Mouse (Mus musculus): ENCODE results near the gene Itgbl1. TPM values are rescaled to one million over a fixed set of nuclear protein-coding genes. Genes with fewer than 3 reads are reported as not detected.

The Itgbl1 gene
- polyA plus RNA-seq, 1 experiment from 2014 or later, result 3.7 TPM

DNA sequence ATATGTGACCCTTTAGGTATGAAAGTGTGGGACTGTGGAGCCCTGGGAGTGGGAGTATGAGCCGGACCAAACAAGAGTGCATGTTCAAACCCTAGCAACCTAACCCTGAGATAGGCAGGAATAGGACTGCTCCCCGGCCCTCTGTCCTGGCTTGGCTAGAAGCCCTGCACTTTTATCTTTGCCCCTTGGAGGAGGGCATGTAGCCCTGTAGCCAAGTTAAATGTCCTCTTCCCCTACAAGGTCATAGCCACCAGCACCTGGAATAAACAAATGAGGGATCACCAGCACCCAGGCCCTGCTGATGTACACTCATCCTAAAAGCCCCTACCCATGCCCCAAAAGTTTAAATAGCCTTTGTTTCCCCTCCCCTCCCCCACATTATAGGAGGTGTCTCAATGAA lies 18.3 kb downstream of the Itgbl1 start:
- Histone ChIP-seq H3K9me3 (ENCODE audit: control insufficient read depth, low read length) (no peaks in the 10 kb centered on the region), H3K4me1 (ENCODE audit: control insufficient read depth, insufficient read depth, low read length) (no peaks in the 10 kb centered on the region), H3K27ac (ENCODE audit: low read depth, low read length) (no peak overlapping the region), H3K4me2 (ENCODE audit: low read depth, low read length) (no peak overlapping the region), H3K9ac (replicated peaks; ENCODE audit: low read depth, low read length) (no peak overlapping the region), H3K4me3 (ENCODE audit: low read depth, low read length) (no peak overlapping the region), H3K27me3 (ENCODE audit: control insufficient read depth, insufficient read depth, low read length) (no peaks in the 10 kb centered on the region), H3K36me3 (ENCODE audit: control insufficient read depth, insufficient read depth, low read length) (no peaks in the 10 kb centered on the region)
- no peak for ATAC-seq (ENCODE audit: low read depth)
- WGBS, result 81% methylated on average over 2 of the region's 2 CpGs

DNA sequence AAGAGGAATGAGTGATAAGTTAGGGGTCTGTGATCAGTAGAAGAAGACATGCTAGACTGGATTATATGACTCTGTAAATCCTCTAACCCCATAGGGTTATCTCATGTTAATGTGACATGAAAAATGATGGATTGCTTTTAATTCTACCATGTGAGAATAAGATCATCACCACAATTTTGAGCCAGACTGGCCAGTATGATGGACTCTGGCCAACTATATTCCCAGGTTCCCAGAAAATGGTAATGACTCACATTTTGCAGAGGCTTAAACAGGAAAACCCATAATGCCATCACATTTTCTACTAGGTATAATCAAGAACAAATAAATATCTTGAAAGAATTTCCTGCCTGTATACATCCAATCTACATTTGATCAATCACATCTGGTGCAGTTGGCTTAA lies 55.0 kb downstream of the Itgbl1 start:
- no peak overlapping the region for H3K9ac ChIP-seq (replicated peaks; ENCODE audit: low read depth, low read length)
- H3K4me3 ChIP-seq (ENCODE audit: low read depth, low read length), result no peak overlapping the region
- H3K4me1 ChIP-seq (ENCODE audit: control insufficient read depth, insufficient read depth, low read length), result no peaks in the 10 kb centered on the region
- no peak overlapping the region for H3K4me2 ChIP-seq (ENCODE audit: low read depth, low read length)
- H3K36me3 ChIP-seq (ENCODE audit: control insufficient read depth, insufficient read depth, low read length), result no peaks in the 10 kb centered on the region
- no peaks in the 10 kb centered on the region for H3K9me3 ChIP-seq (ENCODE audit: control insufficient read depth, low read length)
- no peak for ATAC-seq (ENCODE audit: low read depth)
- H3K27ac ChIP-seq (ENCODE audit: low read depth, low read length), result no peak overlapping the region
- H3K27me3 ChIP-seq (ENCODE audit: control insufficient read depth, insufficient read depth, low read length), result no peaks in the 10 kb centered on the region

GRCm38 (mm10) chr14:123742055-123742454 lies 82.3 kb downstream of the Itgbl1 start:
- Histone ChIP-seq H3K4me3 (ENCODE audit: low read depth, low read length) (no peak overlapping the region), H3K27ac (ENCODE audit: low read depth, low read length) (no peak overlapping the region), H3K4me1 (ENCODE audit: control insufficient read depth, insufficient read depth, low read length) (no peaks in the 10 kb centered on the region), H3K9ac (replicated peaks; ENCODE audit: low read depth, low read length) (no peak overlapping the region), H3K9me3 (ENCODE audit: control insufficient read depth, low read length) (no peaks in the 10 kb centered on the region), H3K27me3 (ENCODE audit: control insufficient read depth, insufficient read depth, low read length) (no peaks in the 10 kb centered on the region), H3K36me3 (ENCODE audit: control insufficient read depth, insufficient read depth, low read length) (no peaks in the 10 kb centered on the region), H3K4me2 (ENCODE audit: low read depth, low read length) (no peak overlapping the region)
- ATAC-seq (ENCODE audit: low read depth), result no peak
- WGBS, result 72% methylated on average over 1 of the region's 1 CpGs

GRCm38 (mm10) chr14:123751017-123751416 lies 91.2 kb downstream of the Itgbl1 start:
- H3K27ac ChIP-seq (ENCODE audit: low read depth, low read length), result no peak overlapping the region
- H3K9ac ChIP-seq (replicated peaks; ENCODE audit: low read depth, low read length), result no peak overlapping the region
- H3K27me3 ChIP-seq (ENCODE audit: control insufficient read depth, insufficient read depth, low read length), result no peaks in the 10 kb centered on the region
- H3K36me3 ChIP-seq (ENCODE audit: control insufficient read depth, insufficient read depth, low read length), result no peaks in the 10 kb centered on the region
- H3K4me3 ChIP-seq (ENCODE audit: low read depth, low read length), result no peak overlapping the region
- no peaks in the 10 kb centered on the region for H3K9me3 ChIP-seq (ENCODE audit: control insufficient read depth, low read length)
- no peak for ATAC-seq (ENCODE audit: low read depth)
- H3K4me2 ChIP-seq (ENCODE audit: low read depth, low read length), result no peak overlapping the region
- no peaks in the 10 kb centered on the region for H3K4me1 ChIP-seq (ENCODE audit: control insufficient read depth, insufficient read depth, low read length)
- WGBS, result 84% methylated on average over 1 of the region's 1 CpGs

GRCm38 (mm10) chr14:123759534-123759933 lies 99.8 kb downstream of the Itgbl1 start:
- no peak for ATAC-seq (ENCODE audit: low read depth)
- Histone ChIP-seq H3K27ac (ENCODE audit: low read depth, low read length) (no peak overlapping the region), H3K36me3 (ENCODE audit: control insufficient read depth, insufficient read depth, low read length) (no peaks in the 10 kb centered on the region), H3K9ac (replicated peaks; ENCODE audit: low read depth, low read length) (no peak overlapping the region), H3K4me3 (ENCODE audit: low read depth, low read length) (no peak overlapping the region), H3K27me3 (ENCODE audit: control insufficient read depth, insufficient read depth, low read length) (no peaks in the 10 kb centered on the region), H3K9me3 (ENCODE audit: control insufficient read depth, low read length) (no peaks in the 10 kb centered on the region), H3K4me1 (ENCODE audit: control insufficient read depth, insufficient read depth, low read length) (no peaks in the 10 kb centered on the region), H3K4me2 (ENCODE audit: low read depth, low read length) (no peak overlapping the region)
- 76% methylated on average over 1 of the region's 1 CpGs for WGBS

GRCm38 (mm10) chr14:123760079-123760478 lies 100.3 kb downstream of the Itgbl1 start:
- Histone ChIP-seq H3K4me2 (ENCODE audit: low read depth, low read length) (no peak overlapping the region), H3K27me3 (ENCODE audit: control insufficient read depth, insufficient read depth, low read length) (no peaks in the 10 kb centered on the region), H3K4me3 (ENCODE audit: low read depth, low read length) (no peak overlapping the region), H3K9me3 (ENCODE audit: control insufficient read depth, low read length) (no peaks in the 10 kb centered on the region), H3K9ac (replicated peaks; ENCODE audit: low read depth, low read length) (no peak overlapping the region), H3K4me1 (ENCODE audit: control insufficient read depth, insufficient read depth, low read length) (no peaks in the 10 kb centered on the region), H3K36me3 (ENCODE audit: control insufficient read depth, insufficient read depth, low read length) (no peaks in the 10 kb centered on the region), H3K27ac (ENCODE audit: low read depth, low read length) (no peak overlapping the region)
- WGBS, result 81% methylated on average over 4 of the region's 4 CpGs
- no peak for ATAC-seq (ENCODE audit: low read depth)

- Histone ChIP-seq H3K4me3 (ENCODE audit: low read depth, low read length) (no peak overlapping the region), H3K4me2 (ENCODE audit: low read depth, low read length) (no peak overlapping the region), H3K9me3 (ENCODE audit: control insufficient read depth, low read length) (no peaks in the 10 kb centered on the region), H3K27ac (ENCODE audit: low read depth, low read length) (no peak overlapping the region), H3K36me3 (ENCODE audit: control insufficient read depth, insufficient read depth, low read length) (no peaks in the 10 kb centered on the region), H3K27me3 (ENCODE audit: control insufficient read depth, insufficient read depth, low read length) (no peaks in the 10 kb centered on the region), H3K4me1 (ENCODE audit: control insufficient read depth, insufficient read depth, low read length) (no peaks in the 10 kb centered on the region), H3K9ac (replicated peaks; ENCODE audit: low read depth, low read length) (no peak overlapping the region)
- no peak for ATAC-seq (ENCODE audit: low read depth)
These were observed 142.0 kb downstream of the Itgbl1 start for GRCm38 (mm10) chr14:123801744-123802143.

GRCm38 (mm10) chr14:123837662-123838061 lies 177.9 kb downstream of the Itgbl1 start:
- no peaks in the 10 kb centered on the region for H3K4me1 ChIP-seq (ENCODE audit: control insufficient read depth, insufficient read depth, low read length)
- H3K36me3 ChIP-seq (ENCODE audit: control insufficient read depth, insufficient read depth, low read length), result no peaks in the 10 kb centered on the region
- H3K27ac ChIP-seq (ENCODE audit: low read depth, low read length), result no peak overlapping the region
- no peak overlapping the region for H3K4me3 ChIP-seq (ENCODE audit: low read depth, low read length)
- no peak overlapping the region for H3K9ac ChIP-seq (replicated peaks; ENCODE audit: low read depth, low read length)
- no peaks in the 10 kb centered on the region for H3K9me3 ChIP-seq (ENCODE audit: control insufficient read depth, low read length)
- no peaks in the 10 kb centered on the region for H3K27me3 ChIP-seq (ENCODE audit: control insufficient read depth, insufficient read depth, low read length)
- no peak overlapping the region for H3K4me2 ChIP-seq (ENCODE audit: low read depth, low read length)
- no peak for ATAC-seq (ENCODE audit: low read depth)
- WGBS, result 83% methylated on average over 5 of the region's 5 CpGs

DNA sequence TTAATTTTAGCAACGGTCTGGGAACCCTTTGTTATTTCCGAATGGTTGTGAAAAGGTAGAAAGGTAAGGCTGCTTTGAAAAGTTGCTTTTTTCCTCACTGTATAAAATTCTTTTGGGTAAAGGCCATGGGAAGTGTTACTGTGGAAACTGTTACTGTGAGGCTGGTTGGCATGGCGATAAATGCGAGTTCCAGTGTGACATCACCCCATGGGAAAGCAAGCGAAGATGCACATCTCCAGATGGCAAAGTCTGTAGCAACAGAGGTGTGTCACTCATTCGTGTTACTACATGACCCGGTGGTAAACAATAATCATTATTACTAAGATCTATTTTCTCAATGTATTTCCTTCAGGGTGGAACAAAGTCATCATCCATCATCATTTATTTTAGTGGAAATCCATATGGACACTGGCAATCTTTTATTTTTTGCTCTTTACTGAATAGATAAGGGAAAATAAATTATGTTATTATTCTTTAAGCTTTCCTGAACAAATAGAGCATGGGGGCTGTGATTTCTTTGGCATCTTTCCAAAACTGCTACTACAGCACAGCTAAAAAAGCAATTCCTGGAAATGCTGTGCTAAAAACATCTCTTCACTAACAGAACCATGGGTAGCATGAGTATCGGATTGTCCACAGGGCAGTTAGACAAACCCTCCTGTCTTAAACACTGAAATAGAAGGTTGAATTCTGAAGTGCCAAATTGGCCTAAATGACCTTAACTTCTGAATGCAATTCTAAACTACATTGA lies 184.1 kb downstream of the Itgbl1 start:
- Histone ChIP-seq H3K4me2 (ENCODE audit: low read depth, low read length) (no peak overlapping the region), H3K9ac (replicated peaks; ENCODE audit: low read depth, low read length) (no peak overlapping the region), H3K9me3 (ENCODE audit: control insufficient read depth, low read length) (no peaks in the 10 kb centered on the region), H3K36me3 (ENCODE audit: control insufficient read depth, insufficient read depth, low read length) (no peaks in the 10 kb centered on the region), H3K4me3 (ENCODE audit: low read depth, low read length) (no peak overlapping the region), H3K27me3 (ENCODE audit: control insufficient read depth, insufficient read depth, low read length) (no peaks in the 10 kb centered on the region), H3K27ac (ENCODE audit: low read depth, low read length) (no peak overlapping the region), H3K4me1 (ENCODE audit: control insufficient read depth, insufficient read depth, low read length) (no peaks in the 10 kb centered on the region)
- WGBS, result 42% methylated on average over 8 of the region's 8 CpGs
- ATAC-seq (ENCODE audit: low read depth), result peak; percentile 91

All from neural tube, embryonic 14.5 days (tissue).